Mouse (Mus musculus) intestine, postnatal 0 days (tissue): ENCODE data around the gene Stim1. TPM values are rescaled to one million over a fixed set of nuclear protein-coding genes. Genes with fewer than 3 reads are reported as not detected.
A peak's percentile ranks its signal among the peaks of the same experiment; 100 is the strongest.

ENCODE experiments used
- ATAC-seq: fragments of 200-750 bp; cut with Nextera tagmentation; 2 replicates; pipeline ENCODE4 v1.8.0; 2017; ENCODE audit warnings: mild to moderate bottlenecking, moderate TSS enrichment, moderate library complexity
- H3K27ac ChIP-seq: fragments of 300-500 bp; sonication (generic); 2 replicates; pipeline ENCODE4 v1.5.1; 2014; ENCODE audit warnings: mild to moderate bottlenecking, low read depth, low read length, moderate library complexity
- H3K27me3 ChIP-seq: fragments of 300-500 bp; sonication (generic); replicated peaks from 2 replicates; pipeline ENCODE4 v1.6.1; 2014; ENCODE audit warnings: low read length, mixed read lengths; ENCODE audit not compliant: control insufficient read depth, insufficient read depth
- H3K36me3 ChIP-seq: fragments of 300-500 bp; sonication (generic); 2 replicates; pipeline ENCODE4 v1.6.1; 2014; ENCODE audit warnings: mild to moderate bottlenecking, moderate library complexity; ENCODE audit not compliant: control insufficient read depth, insufficient read depth
- H3K4me1 ChIP-seq: fragments of 300-500 bp; sonication (generic); replicated peaks from 2 replicates; pipeline ENCODE4 v1.6.1; 2014; ENCODE audit warnings: antibody characterized with exemption, low read length, mixed read lengths; ENCODE audit not compliant: control insufficient read depth, insufficient read depth
- H3K4me2 ChIP-seq: fragments of 300-500 bp; sonication (generic); replicated peaks from 2 replicates; pipeline ENCODE4 v1.6.1; 2014; ENCODE audit warnings: low read depth, mild to moderate bottlenecking, moderate library complexity
- H3K4me3 ChIP-seq: fragments of 300-500 bp; sonication (generic); 2 replicates; pipeline ENCODE4 v1.5.1; 2014; ENCODE audit warnings: low read depth, low read length
- H3K9ac ChIP-seq: fragments of 300-500 bp; sonication (generic); 2 replicates; pipeline ENCODE4 v1.6.1; 2014; ENCODE audit warnings: mild to moderate bottlenecking, low read depth, low read length
- H3K9me3 ChIP-seq: fragments of 300-500 bp; sonication (generic); 2 replicates; pipeline ENCODE4 v1.6.1; 2016; ENCODE audit warnings: mixed run types; ENCODE audit not compliant: control insufficient read depth
- CTCF ChIP-seq: sonication (generic); IDR thresholded peaks from 2 replicates; pipeline ENCODE4 v1.5.1; 2016; ENCODE audit warnings: low read depth, mild to moderate bottlenecking, control low read depth, antibody characterized with exemption, moderate library complexity
- WGBS: fragments of 180-500 bp; shearing (Covaris S2); extraction: QIAGEN DNeasy Blood & Tissue Kit; methylation state at CpG from one replicate; pipeline ENCODE4 v1.1.7; 2014; 5-methylcytosine and 5-hydroxymethylcytosine counted together
- polyA plus RNA-seq: library from polyadenylated mRNA; unstranded; fragments of >200 nt; fragmentation: Nextera tagmentation; extraction: Ambion mirVana; gene quantifications from 2 replicates; pipeline ENCODE4 v1.2.1, GENCODE M21; 2015

Gene Stim1
- polyA plus RNA-seq, 1 experiment from 2014 or later: 13.0 TPM

DNA sequence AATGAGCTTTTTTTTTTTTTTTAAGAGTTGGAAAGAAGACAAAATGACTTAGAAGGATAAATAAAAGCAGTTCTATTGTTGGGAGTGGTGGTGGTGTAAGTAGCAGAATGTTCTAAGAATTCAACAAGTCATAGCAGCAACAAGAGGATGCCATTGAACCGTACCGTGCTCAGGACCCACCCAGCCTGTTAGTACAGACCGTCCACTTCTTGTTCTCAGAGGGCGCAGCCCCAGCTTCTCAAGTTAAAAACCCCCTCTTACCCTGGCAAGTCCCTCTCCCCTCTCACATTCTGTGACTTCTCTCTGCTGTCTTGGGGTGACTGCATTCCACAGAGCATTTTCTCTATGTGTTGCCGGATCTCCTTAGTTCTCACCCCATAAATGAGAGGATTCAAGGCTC, 209.0 kb downstream of the Stim1 start:
- no peaks in the 10 kb centered on the region for H3K4me1 ChIP-seq
- H3K9ac ChIP-seq: no peak overlapping the region
- no peaks in the 10 kb centered on the region for H3K9me3 ChIP-seq
- no peak overlapping the region for H3K4me2 ChIP-seq
- H3K36me3 ChIP-seq: no peaks in the 10 kb centered on the region
- no peak overlapping the region for H3K4me3 ChIP-seq
- WGBS: 92% methylated on average over 5 of the region's 5 CpGs
- TF ChIP-seq CTCF: no peak
- no peak overlapping the region for H3K27ac ChIP-seq
- ATAC-seq: no peak
- no peaks in the 10 kb centered on the region for H3K27me3 ChIP-seq

DNA sequence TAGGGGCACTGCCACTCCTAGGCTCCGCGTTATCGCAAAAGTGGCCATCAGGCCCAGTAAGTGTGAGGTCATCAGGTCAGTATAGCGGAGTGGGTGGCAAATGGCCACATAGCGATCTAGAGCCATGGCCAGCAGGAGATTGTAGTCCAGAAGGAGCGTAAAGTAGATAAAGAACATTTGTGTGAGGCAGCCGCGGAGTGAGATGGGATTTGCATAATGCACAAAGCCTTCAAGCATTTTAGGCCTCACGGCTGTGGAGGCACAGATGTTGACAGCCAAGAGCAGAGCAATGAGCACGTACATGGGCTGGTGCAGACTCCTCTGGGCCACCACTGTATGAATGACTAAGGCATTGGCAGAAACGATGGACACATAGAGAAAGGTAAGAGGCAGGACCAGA, 209.8 kb downstream of the Stim1 start:
- no peak for ATAC-seq
- H3K4me3 ChIP-seq: no peak overlapping the region
- no peaks in the 10 kb centered on the region for H3K36me3 ChIP-seq
- no peaks in the 10 kb centered on the region for H3K27me3 ChIP-seq
- TF ChIP-seq CTCF: 0 out of 2 replicates have a peak, but pooled peaks have one; percentile 19
- H3K27ac ChIP-seq: no peak overlapping the region
- H3K9ac ChIP-seq: no peak overlapping the region
- H3K4me2 ChIP-seq: no peak overlapping the region
- H3K4me1 ChIP-seq: no peaks in the 10 kb centered on the region
- no peaks in the 10 kb centered on the region for H3K9me3 ChIP-seq
- WGBS: 84% methylated on average over 11 of the region's 11 CpGs

DNA sequence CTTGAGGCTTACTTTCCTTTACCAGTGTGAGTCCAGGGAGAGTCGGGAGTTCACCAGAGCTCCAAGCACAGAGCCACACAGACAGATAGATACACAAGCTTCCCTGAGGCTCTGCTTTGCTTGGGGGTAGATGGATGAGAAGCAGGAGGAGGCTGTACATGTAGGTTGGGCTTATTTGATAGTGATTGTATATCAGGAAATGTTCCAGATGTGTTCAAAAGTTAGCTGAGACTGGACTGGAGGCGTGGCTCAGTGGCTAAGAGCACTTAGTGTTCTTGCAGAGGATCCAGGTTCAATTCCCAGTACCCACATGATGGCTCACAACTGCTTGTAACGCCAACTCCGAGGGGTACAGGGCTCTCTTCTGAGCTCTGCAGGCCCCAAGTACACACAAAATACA, 210.8 kb downstream of the Stim1 start:
- H3K27ac ChIP-seq: no peak overlapping the region
- H3K9me3 ChIP-seq: no peaks in the 10 kb centered on the region
- no peak overlapping the region for H3K4me3 ChIP-seq
- no peak for ATAC-seq
- no peak for TF ChIP-seq CTCF
- WGBS: 84% methylated on average over 4 of the region's 4 CpGs
- H3K9ac ChIP-seq: no peak overlapping the region
- no peaks in the 10 kb centered on the region for H3K36me3 ChIP-seq
- H3K27me3 ChIP-seq: no peaks in the 10 kb centered on the region
- no peak overlapping the region for H3K4me2 ChIP-seq
- no peaks in the 10 kb centered on the region for H3K4me1 ChIP-seq

DNA sequence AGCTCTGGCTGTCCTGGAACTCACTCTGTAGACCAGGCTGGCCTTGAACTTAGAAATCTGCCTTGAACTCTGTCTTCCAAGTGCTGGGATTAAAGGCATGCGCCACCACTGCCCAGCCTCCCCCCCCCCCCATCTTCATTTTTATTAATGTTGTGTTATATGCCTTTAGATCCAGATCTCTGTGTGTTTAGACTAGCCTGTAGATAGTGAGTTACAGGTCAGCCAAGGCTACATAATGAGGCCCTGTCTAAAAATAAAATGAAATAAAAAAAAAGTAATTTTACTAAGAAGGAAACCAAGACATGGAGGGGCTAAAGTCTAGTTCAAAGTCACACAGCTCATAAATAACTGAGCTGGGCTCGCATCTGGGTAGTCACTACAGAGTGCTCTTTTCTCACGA, 211.3 kb downstream of the Stim1 start:
- 0 out of 2 replicates have a peak, but pooled peaks have one; percentile 19 for ATAC-seq

DNA sequence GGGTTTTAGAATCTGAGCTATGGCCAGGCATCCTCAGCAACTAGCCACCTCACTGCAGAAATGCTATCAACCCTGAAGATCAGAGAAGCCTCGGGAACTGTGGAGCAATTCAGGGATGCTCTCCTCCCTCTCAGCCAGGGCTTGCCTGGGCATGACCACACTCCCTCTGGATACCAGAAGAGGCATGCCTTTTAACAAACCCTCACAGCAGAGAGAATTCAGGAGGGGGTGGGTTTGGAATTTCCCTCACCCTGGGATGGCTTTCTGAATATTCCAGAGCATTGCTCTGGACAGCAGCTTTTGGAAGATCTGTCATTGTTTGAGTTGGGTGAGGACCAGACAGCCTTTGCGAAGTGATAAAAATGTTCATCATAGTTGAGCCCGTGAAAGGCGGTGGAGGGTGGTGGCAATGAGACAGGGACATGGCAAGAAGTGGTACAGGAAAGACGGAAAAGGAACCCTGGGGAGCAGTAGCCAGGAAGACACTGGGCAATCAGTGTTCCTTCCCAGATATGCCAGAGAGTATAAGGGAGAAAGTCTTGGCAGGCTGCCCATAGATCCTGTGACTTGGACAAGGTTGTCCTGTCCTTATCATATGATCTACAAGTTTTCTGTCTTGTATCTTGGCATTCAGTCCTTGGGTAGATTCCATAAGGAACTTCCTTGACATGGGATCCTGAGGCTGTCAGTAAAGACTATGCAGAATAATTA, 211.9 kb downstream of the Stim1 start:
- H3K36me3 ChIP-seq: no peaks in the 10 kb centered on the region
- H3K27ac ChIP-seq: no peak overlapping the region
- H3K4me3 ChIP-seq: no peak overlapping the region
- H3K4me2 ChIP-seq: no peak overlapping the region
- 52% methylated on average over 5 of the region's 5 CpGs for WGBS
- ATAC-seq: peak; percentile 51; the same call in 1 of the 2 replicates
- H3K9ac ChIP-seq: no peak overlapping the region
- no peak for TF ChIP-seq CTCF
- no peaks in the 10 kb centered on the region for H3K9me3 ChIP-seq
- H3K27me3 ChIP-seq: no peaks in the 10 kb centered on the region
- no peaks in the 10 kb centered on the region for H3K4me1 ChIP-seq

More for the DNA sequence above, 211.3 kb downstream of the Stim1 start:
- no peaks in the 10 kb centered on the region for H3K9me3 ChIP-seq
- no peaks in the 10 kb centered on the region for H3K36me3 ChIP-seq
- no peak overlapping the region for H3K27ac ChIP-seq
- H3K9ac ChIP-seq: no peak overlapping the region
- H3K4me3 ChIP-seq: no peak overlapping the region
- no peak for TF ChIP-seq CTCF
- no peaks in the 10 kb centered on the region for H3K4me1 ChIP-seq
- no peaks in the 10 kb centered on the region for H3K27me3 ChIP-seq
- 58% methylated on average over 3 of the region's 3 CpGs for WGBS
- H3K4me2 ChIP-seq: no peak overlapping the region

DNA sequence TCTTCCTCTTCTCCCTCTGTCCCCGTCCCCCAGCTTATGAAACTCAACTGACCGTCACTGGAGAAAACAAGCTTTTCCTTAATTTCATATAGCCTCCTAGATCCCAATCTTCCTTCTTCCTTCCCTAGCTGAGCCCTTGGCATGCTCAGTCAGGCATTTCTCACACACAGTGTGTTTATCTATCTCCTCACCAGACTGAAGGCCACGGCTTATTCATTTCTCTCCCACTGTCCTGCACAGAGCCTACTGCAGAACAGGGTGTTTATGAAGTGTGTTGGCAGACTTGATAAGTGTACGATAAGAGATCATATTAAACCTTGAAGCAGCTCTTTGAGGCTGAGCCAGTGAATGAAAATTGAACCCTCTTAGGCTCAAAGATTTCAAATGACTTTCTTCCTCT, 213.2 kb downstream of the Stim1 start:
- no peak for ATAC-seq

More for the DNA sequence above, 213.2 kb downstream of the Stim1 start:
- no peak overlapping the region for H3K27ac ChIP-seq
- WGBS: 71% methylated on average over 4 of the region's 4 CpGs
- no peaks in the 10 kb centered on the region for H3K9me3 ChIP-seq
- no peaks in the 10 kb centered on the region for H3K27me3 ChIP-seq
- no peaks in the 10 kb centered on the region for H3K36me3 ChIP-seq
- no peak overlapping the region for H3K4me2 ChIP-seq
- no peak for TF ChIP-seq CTCF
- H3K9ac ChIP-seq: no peak overlapping the region
- H3K4me3 ChIP-seq: no peak overlapping the region
- H3K4me1 ChIP-seq: no peaks in the 10 kb centered on the region
